Mouse (Mus musculus): ENCODE measurements around the gene Vps33b. TPM values are rescaled to one million over a fixed set of nuclear protein-coding genes. Genes with fewer than 3 reads are reported as not detected.

Vps33b gene
- polyA plus RNA-seq, 1 experiment from 2014 or later = 2.8 TPM

DNA sequence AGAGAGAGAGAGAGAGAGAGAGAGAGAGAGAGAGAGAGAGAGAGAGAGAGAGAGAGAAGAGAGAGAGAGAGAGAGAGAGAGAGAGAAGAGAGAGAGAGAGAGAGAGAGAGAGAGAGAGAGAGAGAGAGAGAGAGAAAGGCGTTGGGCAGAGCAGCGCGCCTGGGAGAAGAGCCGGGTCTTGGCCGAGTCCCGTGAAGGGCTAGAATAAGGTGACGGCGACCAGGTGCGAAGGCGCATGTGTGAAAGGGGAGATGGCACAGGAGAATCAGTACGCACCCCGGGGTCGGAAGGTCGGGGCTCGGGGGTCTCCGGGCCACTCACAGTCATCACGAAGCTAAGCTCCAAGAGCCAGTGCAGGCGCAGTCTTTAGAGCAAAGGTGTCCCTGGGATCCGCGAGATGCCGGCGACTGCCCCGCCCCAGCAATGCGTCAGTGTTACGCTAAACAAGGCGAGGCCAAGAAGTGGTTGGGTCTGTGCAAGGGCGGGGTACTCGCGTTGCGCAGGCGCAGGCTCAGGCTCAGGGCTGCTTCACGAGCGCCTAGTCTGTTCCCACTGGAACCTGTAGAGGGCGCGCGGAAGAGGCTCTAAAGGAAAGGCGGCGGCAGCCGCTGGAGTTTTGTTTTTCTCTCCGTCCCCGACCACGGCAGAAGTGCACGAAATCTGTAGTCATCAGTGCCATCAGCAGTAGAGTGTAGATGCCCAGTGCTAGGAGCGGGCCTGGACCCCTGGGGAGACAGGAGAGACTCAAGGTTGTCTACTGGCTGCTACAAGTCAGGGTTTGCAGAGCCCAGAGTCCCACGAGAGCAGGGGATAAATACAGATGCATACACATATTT lies 70.6 kb downstream of the Vps33b start:
- WGBS = under 1% methylated on average over 44 of the region's 45 CpGs
- Histone ChIP-seq H3K4me1 (ENCODE audit: insufficient read depth, low read depth, low read length) (peaks cover 15% of the 10 kb centered on the region; the same call in 1 of the 2 replicates), H3K9ac (replicated peaks; ENCODE audit: low read depth) (peak overlapping the region; percentile 51), H3K27me3 (replicated peaks; ENCODE audit: insufficient read depth, low read length) (no peaks in the 10 kb centered on the region), H3K4me3 (ENCODE audit: low read depth, low read length) (peak overlapping the region; percentile 59), H3K4me2 (replicated peaks; ENCODE audit: low read depth, low read length) (peak overlapping the region; percentile 75), H3K27ac (ENCODE audit: low read length) (peak overlapping the region; percentile 90), H3K9me3 (ENCODE audit: low read length) (no peaks in the 10 kb centered on the region), H3K36me3 (ENCODE audit: insufficient read depth, low read length) (peaks cover 20% of the 10 kb centered on the region)
- TF ChIP-seq CTCF (IDR thresholded peaks at IDR 0.05) (peak; percentile 88), EP300 (IDR thresholded peaks at IDR 0.05) (no peak)
- DNase-seq (ENCODE audit: low spot score) (peak; percentile 98), ATAC-seq (peak; percentile 98)

DNA sequence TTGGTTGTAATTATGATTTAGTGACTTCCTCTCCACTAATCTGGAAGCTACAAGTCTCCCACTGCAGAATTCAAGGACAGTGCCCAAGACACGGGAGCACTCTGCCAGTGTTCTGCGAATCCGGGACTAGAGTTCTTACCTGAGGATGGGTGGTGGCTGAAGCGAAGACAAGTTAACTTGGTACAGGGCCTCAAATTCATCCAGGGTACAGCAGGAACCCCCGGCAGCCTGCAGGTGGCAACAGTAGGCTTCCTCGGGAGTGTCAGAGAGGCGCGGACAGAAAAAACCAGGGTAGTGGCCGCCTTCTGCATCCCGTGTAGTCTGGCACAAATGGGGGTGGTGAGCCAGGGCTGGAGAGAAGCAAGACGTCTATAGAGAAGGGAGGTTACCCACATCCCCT lies 71.3 kb downstream of the Vps33b start, which contains the start of gene Unc45a:
Unc45a (minus strand) TSS at position 213 of the 400 bp plus-strand sequence.
- TF ChIP-seq CTCF (IDR thresholded peaks at IDR 0.05) (peak; percentile 81), EP300 (IDR thresholded peaks at IDR 0.05) (no peak)
- DNase-seq (ENCODE audit: low spot score) (peak; percentile 93), ATAC-seq (peak; percentile 72)
- peak within 1 kb of the TSS; percentile 75 for H3K4me2 ChIP-seq (replicated peaks; ENCODE audit: low read depth, low read length)
- peaks cover 15% of the 10 kb centered on the region; the same call in 1 of the 2 replicates for H3K4me1 ChIP-seq (ENCODE audit: insufficient read depth, low read depth, low read length)
- WGBS = 2% methylated on average over 11 of the region's 11 CpGs
- H3K27me3 ChIP-seq (replicated peaks; ENCODE audit: insufficient read depth, low read length) = no peaks in the 10 kb centered on the region
- peak within 1 kb of the TSS; percentile 51 for H3K9ac ChIP-seq (replicated peaks; ENCODE audit: low read depth)
- H3K27ac ChIP-seq (ENCODE audit: low read length) = peak within 1 kb of the TSS; percentile 90
- H3K36me3 ChIP-seq (ENCODE audit: insufficient read depth, low read length) = peaks cover 12% of the 10 kb centered on the region
- H3K4me3 ChIP-seq (ENCODE audit: low read depth, low read length) = peak within 1 kb of the TSS; percentile 59
- no peaks in the 10 kb centered on the region for H3K9me3 ChIP-seq (ENCODE audit: low read length)

Other genes with a start within 250 kb of the Vps33b start
- 11.1 and 12.9 TPM in 2 replicates for gene Zfp710, start 244.8 kb upstream of the Vps33b start, polyA plus RNA-seq (2015; fragmentation: Nextera tagmentation; extraction: Ambion mirVana)
- gene Idh2, start 154.3 kb upstream of the Vps33b start, polyA plus RNA-seq (2015; fragmentation: Nextera tagmentation; extraction: Ambion mirVana) = 296 and 298 TPM in 2 replicates
- 11.6 and 11.8 TPM in 2 replicates for gene Sema4b, start 82.8 kb upstream of the Vps33b start, polyA plus RNA-seq (2015; fragmentation: Nextera tagmentation; extraction: Ambion mirVana)
- 108 and 123 TPM in 2 replicates for gene Cib1, start 36.8 kb upstream of the Vps33b start, polyA plus RNA-seq (2015; fragmentation: Nextera tagmentation; extraction: Ambion mirVana)
- gene Gdpgp1, start 36.8 kb upstream of the Vps33b start, polyA plus RNA-seq (2015; fragmentation: Nextera tagmentation; extraction: Ambion mirVana) = 2.6 and 2.8 TPM in 2 replicates
- gene Ttll13, start 23.3 kb upstream of the Vps33b start, polyA plus RNA-seq (2015; fragmentation: Nextera tagmentation; extraction: Ambion mirVana) = 1.9 and 2.1 TPM in 2 replicates
- 40.8 and 46.0 TPM in 2 replicates for gene Ngrn, start 8.4 kb upstream of the Vps33b start, polyA plus RNA-seq (2015; fragmentation: Nextera tagmentation; extraction: Ambion mirVana)
- 8.4 and 13.8 TPM in 2 replicates for gene Prc1, start 24.8 kb downstream of the Vps33b start, polyA plus RNA-seq (2015; fragmentation: Nextera tagmentation; extraction: Ambion mirVana)
- gene Rccd1, start 54.8 kb downstream of the Vps33b start, polyA plus RNA-seq (2015; fragmentation: Nextera tagmentation; extraction: Ambion mirVana) = 3.4 and 3.8 TPM in 2 replicates
- gene Unc45a, start 71.4 kb downstream of the Vps33b start, polyA plus RNA-seq (2015; fragmentation: Nextera tagmentation; extraction: Ambion mirVana) = 30.3 and 32.9 TPM in 2 replicates
- gene Hddc3, start 73.5 kb downstream of the Vps33b start, polyA plus RNA-seq (2015; fragmentation: Nextera tagmentation; extraction: Ambion mirVana) = 8.5 and 9.2 TPM in 2 replicates
- 8.5 and 9.6 TPM in 2 replicates for gene Man2a2, start 101.7 kb downstream of the Vps33b start, polyA plus RNA-seq (2015; fragmentation: Nextera tagmentation; extraction: Ambion mirVana)
- gene Fes, start 118.3 kb downstream of the Vps33b start, polyA plus RNA-seq (2015; fragmentation: Nextera tagmentation; extraction: Ambion mirVana) = 23.5 and 26.4 TPM in 2 replicates
- gene Furin, start 135.8 kb downstream of the Vps33b start, polyA plus RNA-seq (2015; fragmentation: Nextera tagmentation; extraction: Ambion mirVana) = 24.4 and 27.3 TPM in 2 replicates